Mouse (Mus musculus) spleen, adult 2 months (tissue): ENCODE data around the gene Bmp2k. TPM values are rescaled to one million over a fixed set of nuclear protein-coding genes. Genes with fewer than 3 reads are reported as not detected.

ENCODE experiments used
- DNase-seq, 2 experiments: peaks; one replicate each; pipeline versions ENCODE4 v3.0.0 to v3.0.0-alpha.2; 2012 to 2021; ENCODE audit warnings: low spot score in 2 of 2, low read depth in 1 of 2
- H3K27ac ChIP-seq: fragments of 200-500 bp; 2 replicates; pipeline ENCODE4 v1.5.1; 2012; ENCODE audit warnings: low read length, inconsistent platforms; ENCODE audit not compliant: insufficient read depth
- H3K27me3 ChIP-seq: fragments of 200-500 bp; 2 replicates; pipeline ENCODE4 v1.6.1; 2012; ENCODE audit warnings: mild to moderate bottlenecking, moderate library complexity, low read length, inconsistent platforms; ENCODE audit not compliant: control insufficient read depth, insufficient read depth
- H3K36me3 ChIP-seq: fragments of 200-500 bp; 2 replicates; pipeline ENCODE4 v1.6.1; 2012; ENCODE audit warnings: mild to moderate bottlenecking, low read length, inconsistent platforms; ENCODE audit not compliant: control insufficient read depth, insufficient read depth
- H3K4me1 ChIP-seq: fragments of 200-500 bp; 2 replicates; pipeline ENCODE4 v1.6.1; 2011; ENCODE audit warnings: inconsistent platforms; ENCODE audit not compliant: control insufficient read depth, insufficient read depth, insufficient read length
- H3K4me3 ChIP-seq: fragments of 200-500 bp; 2 replicates; pipeline ENCODE4 v1.5.1; 2011; ENCODE audit warnings: mild to moderate bottlenecking, inconsistent platforms; ENCODE audit not compliant: insufficient read depth, insufficient read length; ENCODE audit errors: extremely low read depth
- CTCF ChIP-seq: fragments of 200-500 bp; IDR thresholded peaks from 2 replicates; pipeline ENCODE4 v1.5.1; 2011; ENCODE audit warnings: mild to moderate bottlenecking, inconsistent platforms; ENCODE audit not compliant: insufficient read depth, insufficient read length, insufficient replicate concordance; ENCODE audit errors: extremely low read depth
- POLR2A ChIP-seq: fragments of 200-500 bp; IDR thresholded peaks from 2 replicates; pipeline ENCODE4 v1.6.1; 2011; ENCODE audit warnings: low read depth, low read length, inconsistent platforms
- WGBS: fragments of 180-500 bp; shearing (Covaris S2); methylation state at CpG from one replicate; pipeline ENCODE4 v1.1.7; 2018; 5-methylcytosine and 5-hydroxymethylcytosine counted together
- polyA plus RNA-seq: library from polyadenylated mRNA; depleted of rRNA; stranded (reverse); fragments of >200 nt; gene quantifications from 2 replicates; pipeline ENCODE4 v1.2.3, GENCODE M21; 2012

Bmp2k gene
- polyA plus RNA-seq, 1 experiment: 32.6 TPM

GRCm38 (mm10) chr5:97060864-97061263, 63.4 kb downstream of the Bmp2k start:
- no peaks in the 10 kb centered on the region for H3K27me3 ChIP-seq
- peaks cover 50% of the 10 kb centered on the region for H3K36me3 ChIP-seq
- no peak for DNase-seq
- no peak overlapping the region for H3K4me3 ChIP-seq
- 96% methylated on average over 3 of the region's 3 CpGs for WGBS
- H3K27ac ChIP-seq: no peak overlapping the region
- TF ChIP-seq POLR2A: no peak
- TF ChIP-seq CTCF: no peak
- no peaks in the 10 kb centered on the region for H3K4me1 ChIP-seq

GRCm38 (mm10) chr5:97062041-97062440, 64.6 kb downstream of the Bmp2k start:
- H3K36me3 ChIP-seq: peaks cover 54% of the 10 kb centered on the region
- TF ChIP-seq CTCF (no peak), POLR2A (no peak)
- WGBS: 90% methylated on average over 1 of the region's 1 CpGs
- H3K27me3 ChIP-seq: no peaks in the 10 kb centered on the region
- H3K4me1 ChIP-seq: no peaks in the 10 kb centered on the region
- DNase-seq: no peak
- no peak overlapping the region for H3K4me3 ChIP-seq
- H3K27ac ChIP-seq: no peak overlapping the region

- Histone ChIP-seq H3K27ac (no peak overlapping the region), H3K36me3 (peaks cover 55% of the 10 kb centered on the region), H3K4me1 (no peaks in the 10 kb centered on the region), H3K27me3 (no peaks in the 10 kb centered on the region), H3K4me3 (no peak overlapping the region)
- DNase-seq: no peak
- WGBS: 91% methylated on average over 4 of the region's 4 CpGs
- TF ChIP-seq POLR2A: no peak
- no peak for TF ChIP-seq CTCF
Observed at GRCm38 (mm10) chr5:97065746-97066145, 68.3 kb downstream of the Bmp2k start.

- no peak for DNase-seq
- WGBS: 94% methylated on average over 11 of the region's 11 CpGs
- Histone ChIP-seq H3K27ac (no peak overlapping the region), H3K36me3 (peaks cover 32% of the 10 kb centered on the region), H3K27me3 (no peaks in the 10 kb centered on the region), H3K4me3 (no peak overlapping the region), H3K4me1 (no peaks in the 10 kb centered on the region)
- TF ChIP-seq CTCF: no peak
Observed at GRCm38 (mm10) chr5:97075476-97076151, 78.1 kb downstream of the Bmp2k start.

GRCm38 (mm10) chr5:97076167-97076566, 78.7 kb downstream of the Bmp2k start:
- Histone ChIP-seq H3K27me3 (no peaks in the 10 kb centered on the region), H3K4me1 (no peaks in the 10 kb centered on the region), H3K4me3 (no peak overlapping the region), H3K36me3 (peaks cover 30% of the 10 kb centered on the region), H3K27ac (no peak overlapping the region)
- DNase-seq: no peak
- 96% methylated on average over 5 of the region's 5 CpGs for WGBS
- no peak for TF ChIP-seq POLR2A
- TF ChIP-seq CTCF: no peak

GRCm38 (mm10) chr5:97077676-97078075, 80.2 kb downstream of the Bmp2k start:
- H3K4me3 ChIP-seq: no peak overlapping the region
- H3K27me3 ChIP-seq: no peaks in the 10 kb centered on the region
- peaks cover 29% of the 10 kb centered on the region for H3K36me3 ChIP-seq
- TF ChIP-seq CTCF: no peak
- TF ChIP-seq POLR2A: no peak
- H3K27ac ChIP-seq: no peak overlapping the region
- 96% methylated on average over 7 of the region's 7 CpGs for WGBS
- no peaks in the 10 kb centered on the region for H3K4me1 ChIP-seq
- no peak for DNase-seq

GRCm38 (mm10) chr5:97078641-97079040, 81.2 kb downstream of the Bmp2k start:
- H3K27me3 ChIP-seq: no peaks in the 10 kb centered on the region
- no peak overlapping the region for H3K4me3 ChIP-seq
- peaks cover 28% of the 10 kb centered on the region for H3K36me3 ChIP-seq
- TF ChIP-seq CTCF: no peak
- no peak for TF ChIP-seq POLR2A
- 88% methylated on average over 5 of the region's 5 CpGs for WGBS
- no peaks in the 10 kb centered on the region for H3K4me1 ChIP-seq
- no peak overlapping the region for H3K27ac ChIP-seq
- no peak for DNase-seq
